Mouse (Mus musculus) embryonic facial prominence, embryonic 15.5 days (tissue): ENCODE measurements around the gene Vamp4. TPM values are rescaled to one million over a fixed set of nuclear protein-coding genes. Genes with fewer than 3 reads are reported as not detected.
A peak's percentile ranks its signal among the peaks of the same experiment; 100 is the strongest.
"Not testable (repeated sequence)": the region's sequence is repeated elsewhere in the genome, so short reads cannot be mapped to it uniquely, and the experiment has no call there.

ENCODE experiments used
- ATAC-seq: fragments of 200-750 bp; cut with Nextera tagmentation; 2 replicates; pipeline ENCODE4 v1.8.0; 2017; ENCODE audit warnings: low read depth, moderate TSS enrichment; ENCODE audit not compliant: insufficient number of reproducible peaks, low FRiP score, low TSS enrichment
- H3K27ac ChIP-seq: fragments of 300-500 bp; sonication (generic); replicated peaks from 2 replicates; pipeline ENCODE4 v1.5.1; 2015; ENCODE audit warnings: mild to moderate bottlenecking, inconsistent platforms
- H3K27me3 ChIP-seq: fragments of 300-500 bp; sonication (generic); 2 replicates; pipeline ENCODE4 v1.6.1; 2015; ENCODE audit warnings: inconsistent platforms
- H3K36me3 ChIP-seq: fragments of 300-500 bp; sonication (generic); 2 replicates; pipeline ENCODE4 v1.6.1; 2015; ENCODE audit warnings: mild to moderate bottlenecking, inconsistent platforms
- H3K4me1 ChIP-seq: fragments of 300-500 bp; sonication (generic); 2 replicates; pipeline ENCODE4 v1.6.1; 2015; ENCODE audit warnings: inconsistent platforms
- H3K4me2 ChIP-seq: fragments of 300-500 bp; sonication (generic); replicated peaks from 2 replicates; pipeline ENCODE4 v1.6.1; 2015; ENCODE audit warnings: mild to moderate bottlenecking, inconsistent platforms
- H3K4me3 ChIP-seq: fragments of 300-500 bp; sonication (generic); replicated peaks from 2 replicates; pipeline ENCODE4 v1.5.1; 2015; ENCODE audit warnings: mild to moderate bottlenecking, inconsistent platforms
- H3K9ac ChIP-seq: fragments of 300-500 bp; sonication (generic); 2 replicates; pipeline ENCODE4 v1.6.1; 2015; ENCODE audit warnings: inconsistent platforms
- H3K9me3 ChIP-seq: fragments of 300-500 bp; sonication (generic); replicated peaks from 2 replicates; pipeline ENCODE4 v1.6.1; 2016; ENCODE audit warnings: inconsistent platforms
- WGBS: fragments of 180-500 bp; shearing (Covaris S2); methylation state at CpG from one replicate; pipeline ENCODE4 v1.1.7; 2015; 5-methylcytosine and 5-hydroxymethylcytosine counted together
- polyA plus RNA-seq: library from polyadenylated mRNA; unstranded; fragments of >200 nt; fragmentation: Nextera tagmentation; extraction: Ambion mirVana; gene quantifications from 2 replicates; pipeline ENCODE4 v1.2.1, GENCODE M21; 2015

The Vamp4 gene
- polyA plus RNA-seq, 1 experiment from 2014 or later = 76.2 TPM

DNA sequence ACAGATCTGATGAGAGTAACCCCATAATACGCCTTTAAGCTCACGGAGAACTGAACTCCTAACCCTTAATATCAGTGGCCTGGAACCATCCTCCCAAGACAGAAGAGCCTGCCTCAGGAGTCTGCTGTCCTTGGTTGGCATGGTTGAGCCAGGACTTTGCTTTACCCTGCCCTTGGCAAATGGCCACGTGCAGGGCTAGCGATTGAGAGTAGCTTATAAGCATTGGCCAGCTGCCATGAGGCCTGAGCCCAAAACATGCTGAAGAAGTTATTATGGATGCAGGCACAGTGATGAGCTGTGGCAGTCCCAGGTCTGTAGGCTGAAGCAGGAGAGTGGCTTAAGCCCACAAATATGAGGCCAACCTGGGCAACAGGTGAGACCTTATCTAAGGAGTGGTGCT is 57.5 kb downstream of the Vamp4 start:
- H3K36me3 ChIP-seq, H3K27me3 ChIP-seq, H3K9ac ChIP-seq, ATAC-seq, H3K4me1 ChIP-seq, H3K27ac ChIP-seq, H3K9me3 ChIP-seq, H3K4me3 ChIP-seq, H3K4me2 ChIP-seq: not testable (repeated sequence)
- 81% methylated on average over 4 of the region's 4 CpGs for WGBS

DNA sequence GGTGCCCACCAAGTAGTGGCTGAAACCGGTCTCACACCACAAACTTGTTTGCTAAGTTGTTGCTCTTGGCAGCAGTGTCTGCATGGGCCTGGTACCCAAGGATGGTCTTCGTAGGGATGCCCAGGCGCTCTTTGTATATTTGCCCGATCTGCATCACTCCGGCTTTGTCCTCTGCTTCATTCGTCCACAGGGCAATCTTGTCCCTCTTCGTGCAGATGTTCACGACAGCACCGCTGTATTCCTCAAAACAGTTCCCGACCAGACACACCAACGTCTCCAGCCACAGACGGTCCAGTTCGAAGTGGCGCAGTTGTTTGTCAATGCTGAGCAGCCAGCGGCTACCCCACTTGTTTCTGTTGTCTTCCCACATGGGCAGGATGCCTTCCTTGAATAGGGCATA is 58.0 kb downstream of the Vamp4 start:
- not testable (repeated sequence) for H3K27me3 ChIP-seq, ATAC-seq, H3K4me1 ChIP-seq, H3K36me3 ChIP-seq, H3K9ac ChIP-seq, H3K4me3 ChIP-seq, H3K9me3 ChIP-seq, H3K27ac ChIP-seq, H3K4me2 ChIP-seq
- 93% methylated on average over 15 of the region's 15 CpGs for WGBS

DNA sequence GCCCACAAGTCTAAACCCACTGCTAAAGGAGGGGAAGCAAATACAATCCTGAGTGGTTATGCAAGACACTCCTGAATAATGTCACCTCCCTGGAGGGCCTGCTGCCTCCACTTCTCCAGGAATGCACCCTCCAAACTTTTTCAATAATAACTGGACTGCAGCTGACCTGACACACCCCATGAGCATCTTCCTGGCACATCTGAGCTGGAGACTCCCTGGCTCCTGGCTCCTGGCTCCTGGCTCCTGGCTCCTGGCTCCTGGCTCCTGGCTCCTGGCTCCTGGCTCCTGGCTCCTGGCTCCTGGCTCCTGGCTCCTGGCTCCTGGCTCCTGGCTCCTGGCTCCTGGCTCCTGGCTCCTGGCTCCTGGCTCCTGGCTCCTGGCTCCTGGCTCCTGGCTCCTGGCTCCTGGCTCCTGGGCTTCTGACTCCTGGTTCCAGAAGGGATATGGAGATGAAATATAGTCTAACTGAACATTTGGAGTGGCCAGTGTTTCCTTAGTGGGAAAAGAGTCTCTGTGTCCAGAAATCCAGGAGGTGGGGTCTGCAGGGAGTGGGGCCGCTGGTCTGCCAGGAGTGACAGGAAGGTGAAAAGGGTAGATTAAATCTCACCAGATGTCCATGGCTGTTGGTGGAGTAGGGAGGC is 65.1 kb downstream of the Vamp4 start:
- H3K4me3 ChIP-seq, H3K4me2 ChIP-seq, H3K4me1 ChIP-seq, H3K27ac ChIP-seq, H3K9ac ChIP-seq, H3K36me3 ChIP-seq, H3K9me3 ChIP-seq, ATAC-seq, H3K27me3 ChIP-seq: not testable (repeated sequence)
- WGBS = 22% methylated on average over 1 of the region's 1 CpGs

DNA sequence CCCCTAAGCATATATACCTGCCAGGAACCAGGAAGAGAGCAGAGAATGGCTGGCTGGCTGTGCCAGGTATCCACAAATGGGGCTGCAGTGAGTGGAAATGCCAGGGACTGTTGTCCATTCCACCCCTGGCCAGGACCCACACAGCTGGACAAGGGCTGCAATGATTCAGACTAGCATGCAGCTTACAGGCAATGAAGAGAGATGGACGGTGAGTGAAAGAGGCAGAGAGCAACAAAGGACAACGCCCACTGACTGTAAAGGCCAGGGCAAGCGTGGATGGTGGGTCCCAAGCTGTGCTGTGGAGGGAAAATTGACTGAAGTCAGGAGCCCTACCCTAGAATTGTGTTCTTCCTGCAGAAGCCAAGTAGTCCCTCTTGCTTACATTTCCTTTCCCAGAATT is 66.2 kb downstream of the Vamp4 start:
- Histone ChIP-seq H3K27me3 (no peaks in the 10 kb centered on the region), H3K4me3 (no peak overlapping the region), H3K4me1 (no peaks in the 10 kb centered on the region), H3K36me3 (no peaks in the 10 kb centered on the region), H3K27ac (no peak overlapping the region), H3K9ac (no peak overlapping the region), H3K9me3 (no peaks in the 10 kb centered on the region), H3K4me2 (no peak overlapping the region)
- WGBS = 71% methylated on average over 3 of the region's 3 CpGs
- no peak for ATAC-seq

DNA sequence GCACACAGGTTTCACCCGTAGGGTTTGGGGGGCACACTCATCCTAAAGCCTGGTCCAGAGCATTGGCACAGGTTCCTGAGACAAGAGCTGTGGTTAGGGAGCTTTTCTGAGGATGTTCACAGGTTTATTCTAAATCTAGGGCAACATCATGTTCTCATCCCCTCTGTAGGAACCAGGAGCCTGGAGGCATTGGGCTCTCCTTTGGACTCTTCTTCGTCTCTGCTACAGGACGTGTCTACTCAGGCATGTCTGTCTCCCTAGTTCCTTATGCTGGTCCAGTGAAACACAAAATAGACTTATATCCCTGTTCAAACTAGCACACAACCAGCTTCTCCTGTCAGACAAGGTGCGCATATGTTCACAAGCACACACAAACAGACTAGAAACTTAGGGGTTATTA is 68.2 kb downstream of the Vamp4 start:
- Histone ChIP-seq H3K9me3 (no peaks in the 10 kb centered on the region), H3K9ac (no peak overlapping the region), H3K4me3 (no peak overlapping the region), H3K4me1 (no peaks in the 10 kb centered on the region), H3K36me3 (no peaks in the 10 kb centered on the region), H3K27me3 (no peaks in the 10 kb centered on the region), H3K4me2 (no peak overlapping the region), H3K27ac (no peak overlapping the region)
- no peak for ATAC-seq
- 82% methylated on average over 4 of the region's 4 CpGs for WGBS

DNA sequence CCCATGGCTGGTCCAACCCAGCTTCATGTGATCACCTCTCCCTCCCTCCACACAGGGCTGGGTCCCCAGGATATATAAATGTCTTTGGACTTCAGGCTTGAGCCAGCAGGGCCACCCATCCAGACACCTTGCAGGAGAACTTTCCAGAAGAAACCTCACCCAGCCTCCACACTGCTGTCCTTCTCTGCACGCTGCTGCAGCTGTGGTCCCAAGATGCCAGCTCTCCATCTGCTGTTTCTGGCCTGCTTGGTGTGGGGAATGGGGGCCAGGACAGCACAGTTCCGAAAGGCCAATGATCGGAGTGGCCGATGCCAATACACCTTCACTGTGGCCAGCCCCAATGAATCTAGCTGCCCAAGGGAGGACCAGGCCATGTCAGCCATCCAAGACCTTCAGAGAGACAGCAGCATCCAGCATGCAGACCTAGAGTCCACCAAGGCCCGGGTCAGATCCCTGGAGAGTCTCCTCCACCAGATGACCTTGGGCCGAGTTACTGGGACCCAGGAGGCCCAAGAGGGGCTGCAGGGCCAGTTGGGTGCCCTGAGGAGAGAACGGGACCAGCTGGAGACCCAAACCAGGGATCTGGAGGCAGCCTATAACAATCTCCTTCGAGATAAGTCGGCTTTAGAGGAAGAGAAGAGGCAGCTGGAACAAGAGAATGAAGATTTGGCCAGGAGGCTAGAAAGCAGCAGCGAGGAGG is 68.9 kb downstream of the Vamp4 start, which contains the start of gene Myoc:
Gene Myoc, plus strand, starts transcription at position 105 of the 700 bp plus-strand sequence.
- WGBS = 86% methylated on average over 10 of the region's 10 CpGs
- Histone ChIP-seq H3K27ac (no peak within 1 kb of the TSS), H3K4me2 (no peak within 1 kb of the TSS), H3K4me1 (no peaks in the 10 kb centered on the region), H3K27me3 (no peaks in the 10 kb centered on the region), H3K9ac (no peak within 1 kb of the TSS), H3K9me3 (no peaks in the 10 kb centered on the region), H3K36me3 (no peaks in the 10 kb centered on the region), H3K4me3 (no peak within 1 kb of the TSS)
- no peak for ATAC-seq

DNA sequence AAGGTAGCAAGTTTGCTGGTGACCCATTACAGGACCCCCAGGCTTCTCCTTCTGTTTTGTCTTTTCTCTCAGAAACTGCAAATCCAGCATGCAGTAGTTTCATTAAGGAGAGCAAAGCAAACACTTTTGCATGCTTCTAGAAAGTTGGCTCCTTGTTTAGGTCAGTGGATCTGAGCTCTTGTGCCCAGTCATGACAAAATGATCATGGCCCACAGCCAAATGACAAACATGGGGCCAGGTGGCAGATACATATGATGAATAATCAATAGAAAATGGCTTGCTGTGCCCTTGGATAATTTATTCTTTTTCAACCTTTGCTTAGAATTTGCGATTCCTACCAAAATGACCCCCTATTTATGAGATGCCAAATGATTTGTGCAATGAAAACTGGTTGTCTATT is 69.5 kb downstream of the Vamp4 start:
- Histone ChIP-seq H3K9me3 (no peaks in the 10 kb centered on the region), H3K36me3 (no peaks in the 10 kb centered on the region), H3K4me1 (no peaks in the 10 kb centered on the region), H3K4me2 (no peak overlapping the region), H3K27ac (no peak overlapping the region), H3K9ac (no peak overlapping the region), H3K27me3 (no peaks in the 10 kb centered on the region), H3K4me3 (no peak overlapping the region)
- WGBS = 92% methylated on average over 1 of the region's 1 CpGs
- ATAC-seq = no peak

DNA sequence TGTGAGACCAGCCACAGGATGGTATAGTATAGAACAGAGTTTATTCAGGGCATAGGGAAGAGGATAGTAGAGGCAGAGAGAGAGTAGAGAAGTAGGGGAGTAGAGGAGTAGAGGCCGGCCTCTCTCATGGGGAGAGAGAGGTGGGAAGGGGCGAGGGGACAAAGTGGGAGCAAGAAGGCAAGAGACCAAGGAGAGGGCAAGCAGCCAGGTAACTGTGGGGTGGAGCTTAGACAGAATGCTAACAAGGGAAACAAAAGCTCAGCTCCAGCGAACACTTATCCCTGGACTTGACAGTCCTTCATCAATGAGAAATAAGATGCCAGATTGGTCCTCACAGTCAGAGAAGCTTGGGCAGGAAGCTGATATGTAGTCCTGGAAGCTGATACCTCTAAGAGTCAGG is 72.3 kb downstream of the Vamp4 start:
- H3K36me3 ChIP-seq = no peaks in the 10 kb centered on the region
- no peaks in the 10 kb centered on the region for H3K9me3 ChIP-seq
- ATAC-seq = peak; percentile 19; the same call in 1 of the 2 replicates
- H3K27me3 ChIP-seq = no peaks in the 10 kb centered on the region
- WGBS = 75% methylated on average over 3 of the region's 3 CpGs
- no peak overlapping the region for H3K27ac ChIP-seq
- no peaks in the 10 kb centered on the region for H3K4me1 ChIP-seq
- no peak overlapping the region for H3K9ac ChIP-seq
- no peak overlapping the region for H3K4me3 ChIP-seq
- H3K4me2 ChIP-seq = no peak overlapping the region

DNA sequence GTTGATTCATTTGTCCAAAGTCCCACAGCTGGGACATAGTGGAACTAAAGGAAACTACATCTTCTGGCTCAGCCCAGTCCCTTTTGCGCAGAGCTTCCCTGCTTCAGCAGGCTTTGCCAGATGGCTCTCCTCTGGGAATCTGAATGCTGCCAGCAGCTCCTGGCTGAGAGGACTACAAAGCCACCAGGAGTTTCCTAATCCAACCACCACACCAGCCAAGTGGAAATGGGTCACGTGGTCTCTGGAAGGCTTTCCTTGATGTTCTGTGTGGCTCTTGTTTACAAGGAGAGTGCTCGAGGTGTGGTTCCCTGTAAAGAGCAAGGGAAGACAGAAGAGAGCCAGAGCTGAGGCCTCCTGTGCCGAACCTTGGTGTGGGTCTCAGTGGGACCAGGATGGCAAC is 73.4 kb downstream of the Vamp4 start:
- 34% methylated on average over 4 of the region's 4 CpGs for WGBS
- H3K27ac ChIP-seq = no peak overlapping the region
- no peaks in the 10 kb centered on the region for H3K9me3 ChIP-seq
- no peak for ATAC-seq
- H3K36me3 ChIP-seq = no peaks in the 10 kb centered on the region
- no peaks in the 10 kb centered on the region for H3K4me1 ChIP-seq
- H3K27me3 ChIP-seq = no peaks in the 10 kb centered on the region
- H3K9ac ChIP-seq = no peak overlapping the region
- H3K4me3 ChIP-seq = no peak overlapping the region
- no peak overlapping the region for H3K4me2 ChIP-seq

DNA sequence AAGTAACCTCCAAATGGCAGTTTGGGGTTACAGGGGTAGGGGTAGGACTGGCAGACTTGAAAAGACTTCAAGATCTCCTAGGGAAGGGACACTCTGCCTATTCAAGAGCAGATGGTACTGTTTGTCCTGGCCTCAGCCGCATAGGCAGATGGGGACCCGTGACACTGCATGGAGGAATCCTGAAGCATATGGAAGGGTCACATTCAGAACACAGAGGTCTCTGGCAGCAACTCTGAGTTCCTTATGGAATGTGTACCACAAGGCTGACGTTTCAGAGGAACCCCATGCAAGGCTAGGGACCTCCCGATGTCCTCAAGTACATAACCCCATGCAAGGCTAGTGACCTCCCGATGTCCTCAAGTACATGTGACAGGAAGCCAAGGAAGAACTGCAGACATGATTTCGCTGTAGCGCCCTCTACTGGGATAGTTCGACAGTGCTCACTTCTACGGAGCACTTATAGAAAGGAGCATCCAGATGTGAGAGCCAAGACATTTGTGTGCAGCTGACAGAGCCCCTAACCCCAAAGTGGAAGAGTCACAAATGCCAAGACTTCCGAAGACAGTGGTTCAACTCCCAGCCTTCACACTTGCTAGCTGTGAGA is 75.9 kb downstream of the Vamp4 start:
- no peak for ATAC-seq
- no peak overlapping the region for H3K4me2 ChIP-seq

DNA sequence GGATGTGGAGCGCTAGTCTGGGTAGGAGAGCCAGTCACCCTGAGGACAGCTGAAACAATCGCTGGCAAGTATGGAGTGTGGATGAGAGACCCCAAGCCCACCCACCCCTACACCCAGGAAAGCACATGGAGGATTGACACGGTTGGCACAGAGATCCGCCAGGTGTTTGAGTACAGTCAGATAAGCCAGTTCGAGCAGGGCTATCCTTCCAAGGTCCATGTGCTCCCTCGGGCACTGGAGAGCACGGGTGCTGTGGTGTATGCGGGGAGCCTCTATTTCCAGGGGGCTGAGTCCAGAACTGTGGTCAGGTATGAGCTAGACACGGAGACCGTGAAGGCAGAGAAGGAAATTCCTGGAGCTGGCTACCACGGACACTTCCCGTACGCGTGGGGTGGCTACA is 78.1 kb downstream of the Vamp4 start:
- H3K27me3 ChIP-seq = no peaks in the 10 kb centered on the region
- no peaks in the 10 kb centered on the region for H3K36me3 ChIP-seq
- 90% methylated on average over 14 of the region's 14 CpGs for whole genome bisulfite sequencing
- no peak overlapping the region for H3K4me2 ChIP-seq
- no peaks in the 10 kb centered on the region for H3K4me1 ChIP-seq
- no peak for ATAC-seq
- H3K4me3 ChIP-seq = no peak overlapping the region
- no peak overlapping the region for H3K27ac ChIP-seq
- H3K9ac ChIP-seq = no peak overlapping the region
- no peaks in the 10 kb centered on the region for H3K9me3 ChIP-seq

More for the DNA sequence above, 75.9 kb downstream of the Vamp4 start:
- Histone ChIP-seq H3K4me3 (no peak overlapping the region), H3K4me1 (no peaks in the 10 kb centered on the region), H3K9ac (no peak overlapping the region), H3K27me3 (no peaks in the 10 kb centered on the region), H3K9me3 (no peaks in the 10 kb centered on the region), H3K27ac (no peak overlapping the region), H3K36me3 (no peaks in the 10 kb centered on the region)
- WGBS = 78% methylated on average over 10 of the region's 10 CpGs
